Mouse (Mus musculus) ES-Bruce4 (cell line): ENCODE data around the gene Tnfrsf21.

Experiments used
- CTCF ChIP-seq: IDR thresholded peaks from one replicate; pipeline ENCODE4 v1.8.1; 2011; ENCODE audit warnings: low read depth, low read length
- POLR2A ChIP-seq: IDR thresholded peaks from one replicate; pipeline ENCODE4 v1.8.1; 2011; ENCODE audit warnings: low read length; ENCODE audit not compliant: insufficient read depth

DNA sequence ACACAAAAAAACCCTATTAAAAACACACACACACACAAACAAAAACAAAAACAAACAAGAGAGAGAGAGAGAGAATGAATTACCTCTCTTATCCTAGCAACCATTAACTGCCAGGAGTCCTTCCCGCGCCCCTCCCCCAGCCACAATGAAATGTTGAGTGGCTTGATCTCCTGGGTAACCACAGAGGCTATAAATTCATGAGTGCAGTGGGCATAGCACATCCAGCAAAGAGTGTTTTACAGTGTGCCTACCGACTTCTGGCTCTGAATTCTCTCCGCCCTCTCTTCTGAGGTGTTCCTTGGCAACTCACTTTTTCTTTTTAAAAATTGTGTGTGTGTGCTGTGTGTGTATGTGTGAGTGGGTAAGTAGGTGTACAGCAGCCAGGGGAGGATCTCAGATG lies 38.0 kb upstream of the Tnfrsf21 start:
- TF ChIP-seq CTCF (no peak), POLR2A (no peak)
